Mouse (Mus musculus) bone marrow macrophage, adult 2 months (primary cell): ENCODE measurements around the gene Fam131b.

ENCODE experiments used
- CTCF ChIP-seq: IDR thresholded peaks from 2 replicates; pipeline ENCODE4 v1.5.1; 2012; ENCODE audit warnings: low read depth, mild to moderate bottlenecking, low read length, moderate library complexity
- POLR2A ChIP-seq: IDR thresholded peaks from 2 replicates; pipeline ENCODE4 v1.6.1; 2012; ENCODE audit warnings: mild to moderate bottlenecking, low read depth, low read length, borderline replicate concordance

DNA sequence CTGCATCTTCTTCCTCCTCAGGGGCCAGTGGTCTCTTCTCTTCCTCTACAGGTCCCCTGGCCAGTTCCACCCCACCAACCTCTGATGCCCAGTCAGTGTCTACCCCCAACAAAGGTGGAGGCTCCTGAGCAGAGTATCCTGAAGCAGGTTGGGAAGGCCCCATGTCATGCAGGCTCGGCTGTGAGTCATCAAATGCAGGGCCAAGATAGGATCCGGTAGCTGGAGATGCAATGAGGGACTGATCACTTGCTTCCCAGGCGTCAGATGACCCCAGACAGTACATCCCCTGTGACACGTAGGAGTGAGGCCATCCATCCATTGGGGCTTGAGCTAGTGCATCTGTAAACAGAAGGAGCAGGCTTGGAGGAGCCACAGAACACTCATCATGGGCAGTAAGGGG, 6.2 kb downstream of the Fam131b start:
- TF ChIP-seq CTCF (no peak), POLR2A (no peak)
